Mouse (Mus musculus) gastrocnemius, adult 2 months (tissue): ENCODE results near the gene Ddx3x. TPM values are rescaled to one million over a fixed set of nuclear protein-coding genes. Genes with fewer than 3 reads are reported as not detected.
"Not testable (repeated sequence)": the region's sequence is repeated elsewhere in the genome, so short reads cannot be mapped to it uniquely, and the experiment has no call there.

ENCODE experiments used
- DNase-seq: peaks from one replicate; pipeline ENCODE4 v3.0.0; 2022
- H3K27ac ChIP-seq: fragments of 200-600 bp; 2 replicates; pipeline ENCODE4 v1.8.1; 2022; ENCODE audit warnings: mild to moderate bottlenecking
- H3K4me3 ChIP-seq: fragments of 200-600 bp; 2 replicates; pipeline ENCODE4 v1.8.1; 2022; ENCODE audit warnings: mild to moderate bottlenecking, moderate library complexity
- CTCF ChIP-seq: fragments of 200-600 bp; IDR thresholded peaks from 2 replicates; pipeline ENCODE4 v1.8.1; 2022; ENCODE audit warnings: antibody characterized with exemption, mild to moderate bottlenecking, moderate library complexity
- intact Hi-C: fragments of 180-260 bp; cut with DNase I; formaldehyde crosslinking; loops from one replicate; pipeline ENCODE4 v1.15.1; 2025
- total RNA-seq, 2 experiments: library from RNA; stranded (reverse); gene quantifications; 2 replicates each; pipeline ENCODE4 v1.2.3; 2021

Ddx3x gene
- total RNA-seq, 2 experiments from 2014 or later, result 138 to 199 TPM

DNA sequence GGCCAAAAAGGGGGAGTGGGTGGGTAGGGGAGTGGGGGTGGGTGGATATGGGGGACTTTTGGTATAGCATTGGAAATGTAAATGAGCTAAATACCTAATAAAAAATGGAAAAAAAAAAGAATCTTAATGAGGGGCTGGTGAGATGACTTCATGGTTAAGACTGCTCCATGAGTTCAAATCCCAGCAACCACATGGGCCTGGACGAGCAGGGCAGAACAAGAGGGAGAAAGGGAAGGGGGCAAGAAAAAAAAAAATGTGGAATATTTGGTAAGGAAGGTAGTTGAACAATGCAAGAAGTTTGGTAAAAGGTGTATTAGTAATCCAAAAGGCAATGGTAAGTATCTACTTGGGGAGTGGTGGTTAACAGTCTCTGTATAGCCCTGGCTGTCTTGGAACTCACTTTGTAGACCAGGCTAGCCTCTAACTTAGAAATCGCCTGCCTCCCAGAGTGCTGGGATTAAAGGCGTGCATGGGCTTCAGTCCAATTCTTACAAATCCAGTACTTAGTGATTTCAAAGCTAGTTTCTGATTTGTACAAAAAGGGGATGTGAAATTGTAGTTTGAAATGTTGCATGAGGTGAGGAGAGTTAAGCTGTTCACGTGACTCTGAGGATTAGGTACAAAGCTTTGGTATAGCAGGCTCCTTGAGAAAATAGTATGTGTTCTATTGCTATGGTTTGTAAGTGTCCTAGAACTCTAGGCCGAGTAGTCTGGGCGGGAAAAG, 13.9 kb downstream of the Ddx3x start:
- H3K27ac ChIP-seq, result no peak overlapping the region
- H3K4me3 ChIP-seq, result no peak overlapping the region
- no peak for DNase-seq
- TF ChIP-seq CTCF, result no peak
- intact Hi-C loops, result no loop called here

DNA sequence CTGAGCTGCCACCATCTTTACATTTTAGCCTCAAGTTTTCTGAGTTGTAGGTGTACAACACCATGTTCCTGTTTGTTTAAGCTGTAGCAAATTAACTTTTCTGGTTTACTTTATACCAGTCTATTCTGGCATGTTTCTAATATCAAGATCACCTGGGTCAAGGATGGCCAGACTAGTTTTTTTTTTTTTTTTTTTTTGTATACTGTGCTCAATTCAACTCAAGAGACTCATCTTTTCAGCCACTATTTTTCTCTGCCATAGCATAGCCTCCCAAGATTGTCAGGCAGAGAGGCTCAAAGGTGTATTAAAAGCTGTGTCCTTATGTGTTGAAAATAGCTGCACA, 14.4 kb downstream of the Ddx3x start:
- intact Hi-C loops, result no loop called here

DNA sequence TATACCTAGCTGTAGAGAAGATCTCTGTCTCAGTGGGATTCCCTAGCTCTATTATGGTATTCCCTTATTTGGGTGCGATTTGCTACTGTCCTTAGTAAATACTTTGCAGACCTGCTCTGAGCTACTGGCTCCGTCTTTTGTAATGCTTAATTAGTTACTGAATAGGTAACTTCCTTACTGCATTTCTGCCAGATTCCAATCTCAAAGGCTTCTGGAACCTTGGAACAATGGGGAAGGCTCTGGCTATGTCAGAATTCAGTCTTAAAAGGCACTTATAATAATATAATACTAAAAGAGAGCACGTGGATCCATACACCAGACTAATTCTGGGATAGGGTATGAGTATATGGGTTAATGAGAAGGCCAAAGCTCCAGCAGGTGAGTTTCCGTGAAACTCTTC, 15.5 kb downstream of the Ddx3x start:
- H3K4me3 ChIP-seq, DNase-seq, H3K27ac ChIP-seq, intact Hi-C loops: not testable (repeated sequence)

More for the DNA sequence above, 14.4 kb downstream of the Ddx3x start:
- no peak for TF ChIP-seq CTCF
- H3K27ac ChIP-seq, result no peak overlapping the region
- H3K4me3 ChIP-seq, result no peak overlapping the region
- DNase-seq, result no peak

DNA sequence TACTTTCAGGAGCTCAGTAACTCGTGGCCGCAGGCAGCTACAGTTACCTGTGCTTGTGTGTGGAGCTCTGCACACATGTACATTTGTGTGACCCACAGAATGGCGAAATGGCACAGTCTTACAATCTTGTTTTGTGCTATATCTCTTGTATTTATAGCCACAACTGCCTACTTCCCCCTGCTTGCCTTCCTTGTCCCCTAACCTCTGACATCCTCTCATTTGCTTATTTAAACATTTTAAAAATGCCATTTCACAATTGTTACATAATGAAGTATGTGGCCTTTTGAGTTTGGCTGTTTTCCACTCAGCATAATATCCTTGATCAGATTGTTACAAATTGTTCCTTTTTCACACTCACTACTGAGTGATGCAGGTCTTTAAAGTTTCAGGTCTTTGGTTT, 25.4 kb downstream of the Ddx3x start:
- intact Hi-C loops, result no loop called here
- no peak for DNase-seq
- Histone ChIP-seq H3K4me3 (no peak overlapping the region), H3K27ac (no peak overlapping the region)
- TF ChIP-seq CTCF, result no peak

DNA sequence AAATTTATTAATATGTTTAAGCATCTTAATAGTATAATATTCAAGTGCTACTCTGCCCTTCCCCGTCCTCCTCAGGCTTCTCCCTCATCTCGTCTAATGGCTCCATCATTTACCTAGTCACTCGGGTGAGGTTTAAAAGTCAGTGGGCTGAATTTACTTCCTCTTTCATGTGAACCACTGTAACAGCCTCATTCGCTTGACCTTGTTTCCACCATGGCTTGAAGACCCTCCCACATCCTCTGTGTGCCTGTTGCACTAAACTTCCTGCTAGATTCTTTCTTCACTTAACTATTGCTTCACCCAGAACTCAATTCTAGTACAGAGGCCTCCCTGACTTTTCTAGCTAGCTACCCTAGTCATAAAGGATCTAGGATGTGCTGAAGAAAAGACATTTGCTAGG, 30.6 kb downstream of the Ddx3x start:
- no peak for TF ChIP-seq CTCF
- DNase-seq, result no peak
- Histone ChIP-seq H3K4me3 (no peak overlapping the region), H3K27ac (no peak overlapping the region)
- intact Hi-C loops, result no loop called here

DNA sequence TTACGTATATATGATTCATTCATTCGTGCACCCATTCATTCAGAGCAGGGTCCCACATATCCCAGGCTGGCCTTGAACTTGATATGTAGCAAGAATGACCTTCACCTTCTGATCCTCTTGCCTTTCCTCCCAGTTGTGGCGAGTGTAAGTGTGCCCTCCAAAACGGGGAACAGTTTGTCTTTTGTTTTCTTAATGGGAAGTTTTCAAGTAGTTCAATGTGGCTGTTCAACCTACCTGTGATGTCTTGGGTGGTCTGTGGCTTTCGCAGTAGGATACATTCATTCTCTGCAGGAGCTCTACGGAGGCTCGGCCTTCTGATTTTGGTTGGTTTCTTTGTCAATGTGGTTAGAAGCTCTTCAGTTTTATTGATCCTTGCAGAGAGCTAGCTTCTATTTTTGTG, 48.8 kb downstream of the Ddx3x start:
- H3K4me3 ChIP-seq, result no peak overlapping the region
- DNase-seq, result no peak
- TF ChIP-seq CTCF, result no peak
- no peak overlapping the region for H3K27ac ChIP-seq
- intact Hi-C loops, result no loop called here

Other genes with a start within 250 kb of the Ddx3x start
- 100 to 1,000 TPM; 130 to 150 TPM for gene Usp9x, start 209.5 kb upstream of the Ddx3x start, total RNA-seq
- under 1 TPM in 1 of 2 experiments, not detected in 1; 0.03 TPM for gene Nyx, start 185.1 kb downstream of the Ddx3x start, total RNA-seq